Mouse (Mus musculus) embryonic stem cell, embryonic (primary cell): ENCODE results near the gene Rabac1.

Experiments
- CTCF ChIA-PET, 4 experiments: fragments of 300-600 bp in 2 of 4; fragments of 350-600 bp in 2 of 4; sonication (Branson Sonifier 250); formaldehyde crosslinking; loops; one replicate each; lab custom pipeline; 2022; ENCODE audit warnings: inconsistent platforms in 2 of 4; lab: Charles Lee
- POLR2A ChIA-PET, 4 experiments: fragments of 300-600 bp in 2 of 4; fragments of 350-600 bp in 2 of 4; sonication (Branson Sonifier 250); formaldehyde crosslinking; loops; one replicate each; lab custom pipeline; 2022; ENCODE audit warnings: antibody characterized with exemption in 4 of 4, inconsistent platforms in 1 of 4; lab: Charles Lee

Rabac1 gene

DNA sequence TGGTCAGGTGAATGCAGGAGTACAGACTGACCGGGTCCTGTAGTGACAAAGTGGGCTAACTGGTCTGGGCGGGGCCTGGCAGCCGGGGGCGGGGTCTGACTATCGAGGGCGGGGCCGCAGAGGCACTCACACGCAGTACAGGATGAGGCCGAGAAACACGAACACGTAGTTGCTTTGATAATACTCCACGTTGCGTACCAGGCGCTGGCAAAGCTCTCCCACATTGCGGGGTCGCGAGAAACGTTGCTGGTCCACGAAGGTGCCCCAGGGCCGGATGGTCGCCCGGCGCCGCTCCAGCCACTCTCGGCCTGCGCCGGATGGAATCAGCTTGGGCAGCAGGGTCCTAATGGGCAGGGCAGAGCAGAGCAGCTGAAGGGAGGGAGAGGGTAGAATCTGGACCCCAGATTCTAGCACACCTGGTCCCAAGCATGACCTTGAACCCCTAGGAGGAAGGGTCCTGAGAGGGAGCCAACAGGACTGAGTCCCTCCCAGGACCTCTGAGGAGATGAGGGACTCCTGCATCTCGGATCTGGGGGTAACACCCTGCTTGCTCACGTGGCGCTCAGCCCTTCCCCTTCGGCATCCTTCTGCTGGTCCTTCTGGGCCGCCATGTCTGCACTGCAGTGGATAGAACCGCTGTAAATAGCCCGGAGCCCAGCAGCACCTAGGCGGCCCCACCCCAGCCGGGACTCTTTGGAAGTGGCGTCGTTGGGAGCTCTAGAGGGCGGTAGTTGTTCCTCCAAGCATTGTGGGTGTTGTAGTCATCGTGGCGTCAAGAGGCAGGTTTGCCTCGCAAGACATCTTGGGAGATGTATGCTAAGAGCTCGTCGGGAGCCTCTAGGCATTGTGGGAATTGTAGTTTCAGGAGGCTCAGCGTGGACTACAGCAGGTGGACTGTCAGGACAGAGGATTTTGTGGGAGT is at the start of gene Rabac1:
Gene Rabac1 (minus strand): TSS at position 783 of the 922 bp plus-strand sequence.
- ChIA-PET POLR2A (interaction anchor here (0.6 to 3.3 kb wide), 83 partner anchors 10 to 812 kb away, joined by 3 to 52 read pairs (median 4); partner anchors contain the start of genes Rps19 (in 3 of the 4), Dmrtc2 (in 2 of the 4), Lypd4 (in 2 of the 4) and Phldb3 (in 2 of the 4)), CTCF (interaction anchor here (0.5 to 3.5 kb wide), 72 partner anchors 10 to 782 kb away, joined by 3 to 42 read pairs (median 4); partner anchors contain the start of genes B9d2 (in 1 of the 4), Cic (in 1 of the 4), Dmrtc2 (in 1 of the 4) and Ethe1 (in 1 of the 4))

DNA sequence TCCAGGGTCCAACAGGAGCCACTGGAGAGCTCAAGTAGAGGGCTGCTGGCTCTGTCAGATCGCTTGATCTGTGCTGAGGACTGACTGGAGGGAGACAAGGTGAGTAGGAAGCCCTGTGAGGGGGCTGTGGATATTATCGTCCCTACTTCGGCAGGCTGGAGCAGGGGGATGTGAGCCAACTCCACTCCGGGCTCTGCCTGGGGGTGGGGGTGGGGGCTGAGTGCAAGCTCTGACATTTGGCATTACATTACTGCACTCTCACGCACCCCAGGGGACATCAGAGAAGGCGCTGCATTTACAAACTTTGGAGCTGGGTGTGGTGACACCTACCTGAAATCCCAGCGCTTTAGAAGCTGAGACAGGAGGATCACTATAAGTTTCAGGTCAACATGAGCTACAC is 39.0 kb upstream of the Rabac1 start:
- ChIA-PET CTCF (interaction anchor here in 3 of 4 experiments (1.3 to 4.5 kb wide), 6 partner anchors 18 to 411 kb away, joined by 3 to 20 read pairs (median 4); no protein-coding TSS in a partner anchor), POLR2A (interaction anchor here in 1 of 4 experiments (0.5 to 0.7 kb wide), 2 partner anchors 176 to 612 kb away, joined by 3 to 4 read pairs; no protein-coding TSS in a partner anchor)

DNA sequence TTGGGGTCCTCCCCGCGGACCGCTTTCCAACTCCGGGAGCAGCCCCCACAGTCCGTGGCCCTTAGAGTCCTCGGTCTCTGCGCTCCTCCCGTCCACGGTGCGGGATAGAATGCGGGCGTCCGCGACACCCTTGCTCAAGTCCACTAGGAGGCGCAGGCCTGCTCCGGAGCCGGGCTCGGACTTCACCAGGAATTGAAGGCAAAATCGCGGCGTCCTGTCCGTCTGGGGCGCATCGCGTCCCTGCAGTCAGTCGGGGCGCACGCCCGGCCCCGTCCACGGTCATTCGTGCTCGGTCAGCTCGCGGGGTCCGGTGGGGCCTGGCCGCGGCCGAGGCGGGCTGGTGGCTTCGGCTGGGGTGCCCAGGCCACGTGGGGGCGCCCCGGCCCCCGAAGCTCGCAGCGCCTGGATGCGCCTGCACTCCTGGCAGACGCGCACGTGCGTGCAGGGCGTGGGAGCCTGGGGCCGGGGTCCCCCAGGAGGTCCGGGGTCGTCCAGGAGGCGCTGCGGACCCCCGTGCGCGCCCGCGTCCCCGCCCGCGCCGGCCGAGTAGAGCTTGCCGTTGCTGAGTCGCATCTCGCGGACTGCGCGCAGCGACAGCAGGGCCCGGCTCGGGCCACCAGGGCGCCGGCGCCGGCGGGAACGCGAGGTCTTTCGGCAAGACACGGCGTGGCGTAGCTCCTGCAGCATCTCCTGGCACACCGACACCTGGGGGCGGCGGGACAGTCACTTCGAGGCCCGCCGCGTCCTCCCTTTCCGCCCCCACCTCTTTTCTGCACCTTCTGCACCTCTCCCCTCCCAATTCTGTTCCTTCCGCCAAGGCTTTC is 37.7 kb upstream of the Rabac1 start:
- ChIA-PET CTCF (interaction anchor here (0.5 to 4.5 kb wide), 23 partner anchors 9 to 409 kb away, joined by 3 to 20 read pairs (median 4); partner anchors contain the start of gene Rabac1 (in 1 of the 4)), POLR2A (interaction anchor here in 2 of 4 experiments (0.5 to 2.3 kb wide), 4 partner anchors 23 to 168 kb away, joined by 3 to 6 read pairs (median 3); no protein-coding TSS in a partner anchor)

DNA sequence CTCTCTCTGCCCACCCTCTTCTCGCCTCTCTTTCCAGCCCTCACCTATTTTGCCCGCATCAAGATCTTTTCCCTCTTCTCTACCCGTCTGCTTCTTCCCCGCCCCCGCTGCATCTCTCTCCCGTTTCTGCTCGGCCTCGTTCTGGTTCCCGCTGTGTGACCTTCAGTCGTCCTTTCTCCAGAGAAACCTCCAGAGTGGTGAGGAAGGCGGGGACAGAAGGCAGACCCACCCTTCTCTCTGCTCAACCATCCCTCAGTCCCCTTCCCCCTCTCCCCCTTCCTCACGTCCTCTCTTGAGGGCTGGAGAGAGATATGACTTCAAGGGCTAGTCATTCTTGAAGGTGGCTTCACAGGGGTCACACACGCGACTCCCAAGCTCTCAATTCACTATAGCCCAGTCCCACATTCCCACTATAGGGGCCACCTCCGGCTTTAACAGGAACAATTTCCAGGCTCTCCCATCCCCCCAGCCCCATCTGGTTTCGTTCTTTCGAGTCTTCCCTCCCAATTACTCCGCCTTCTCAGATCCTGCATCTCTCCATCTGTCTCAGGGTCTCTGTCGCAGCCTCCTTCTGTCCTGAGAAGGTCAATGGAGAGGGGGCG is 36.6 kb upstream of the Rabac1 start:
- CTCF ChIA-PET: interaction anchor here in 1 of 4 experiments (1.2 to 4.5 kb wide), 4 partner anchors 23 to 97 kb away, joined by 3 to 20 read pairs (median 5); no protein-coding TSS in a partner anchor
- POLR2A ChIA-PET: interaction anchor here in 3 of 4 experiments (0.6 to 2.3 kb wide), 6 partner anchors 16 to 421 kb away, joined by 3 to 6 read pairs (median 4); no protein-coding TSS in a partner anchor

DNA sequence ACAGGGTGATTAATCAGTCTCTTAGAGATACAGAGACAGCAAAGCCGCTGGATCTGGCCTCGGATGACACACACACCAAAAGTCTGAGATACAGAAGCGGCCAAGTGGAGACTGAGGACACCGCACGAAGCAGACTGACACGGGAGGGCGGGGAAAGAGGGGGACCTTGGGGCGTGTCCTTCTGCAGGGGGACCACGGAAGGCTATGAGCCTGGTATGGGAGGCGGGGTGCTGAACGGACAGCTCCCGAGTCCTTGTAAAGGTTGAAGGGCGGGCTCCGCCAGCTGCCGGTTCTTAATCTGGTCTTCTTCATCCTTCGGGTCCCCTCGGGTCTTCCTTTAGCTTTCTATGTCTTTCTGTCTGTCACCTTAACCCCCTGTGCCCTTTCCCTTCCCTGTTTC is 36.1 kb upstream of the Rabac1 start:
- POLR2A ChIA-PET: interaction anchor here in 3 of 4 experiments (0.6 to 2.3 kb wide), 8 partner anchors 15 to 422 kb away, joined by 3 to 6 read pairs (median 4); no protein-coding TSS in a partner anchor

DNA sequence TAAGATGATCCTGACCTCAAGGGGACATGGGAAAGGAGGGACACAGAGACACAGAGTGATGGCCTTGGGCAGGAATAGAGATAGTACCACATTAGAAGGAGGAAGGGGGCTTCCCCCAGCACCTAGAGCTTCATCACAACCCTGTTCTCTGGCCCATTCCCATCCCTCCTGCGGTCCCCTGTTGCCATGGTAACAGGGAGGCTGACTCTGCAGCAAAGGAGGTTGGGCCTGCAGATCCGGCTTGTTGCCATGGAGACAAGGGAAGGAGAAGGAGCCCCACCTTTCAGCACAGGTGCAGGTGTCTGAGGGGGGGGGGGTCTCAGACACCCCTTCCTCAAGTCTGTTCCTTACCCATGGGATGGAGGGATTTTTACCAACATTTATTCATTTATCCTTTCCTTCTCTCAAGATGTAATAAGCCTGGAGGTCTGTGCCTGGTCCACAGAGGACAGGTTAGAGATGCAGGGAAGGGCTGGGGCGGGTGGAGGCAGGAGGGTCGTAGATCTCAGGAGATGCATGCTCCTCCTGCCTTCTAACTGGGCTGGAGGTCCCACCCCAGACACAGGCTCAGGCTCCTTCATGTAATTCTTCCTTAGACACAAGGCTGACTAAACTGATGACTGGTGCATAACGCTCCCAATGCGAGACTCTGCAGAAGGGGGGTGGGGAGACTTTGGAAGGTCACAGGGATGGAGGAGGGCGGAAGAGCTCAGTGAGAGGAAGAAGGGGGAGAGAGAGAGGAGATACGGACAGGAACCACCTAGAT is 35.2 kb upstream of the Rabac1 start:
- ChIA-PET CTCF (interaction anchor here in 1 of 4 experiments (1.2 to 4.5 kb wide), 2 partner anchors 24 to 86 kb away, joined by 3 to 20 read pairs; no protein-coding TSS in a partner anchor), POLR2A (no interaction called here)

More for the DNA sequence above, 36.1 kb upstream of the Rabac1 start:
- CTCF ChIA-PET: interaction anchor here in 3 of 4 experiments (0.5 to 4.5 kb wide), 5 partner anchors 23 to 85 kb away, joined by 3 to 20 read pairs (median 4); no protein-coding TSS in a partner anchor

DNA sequence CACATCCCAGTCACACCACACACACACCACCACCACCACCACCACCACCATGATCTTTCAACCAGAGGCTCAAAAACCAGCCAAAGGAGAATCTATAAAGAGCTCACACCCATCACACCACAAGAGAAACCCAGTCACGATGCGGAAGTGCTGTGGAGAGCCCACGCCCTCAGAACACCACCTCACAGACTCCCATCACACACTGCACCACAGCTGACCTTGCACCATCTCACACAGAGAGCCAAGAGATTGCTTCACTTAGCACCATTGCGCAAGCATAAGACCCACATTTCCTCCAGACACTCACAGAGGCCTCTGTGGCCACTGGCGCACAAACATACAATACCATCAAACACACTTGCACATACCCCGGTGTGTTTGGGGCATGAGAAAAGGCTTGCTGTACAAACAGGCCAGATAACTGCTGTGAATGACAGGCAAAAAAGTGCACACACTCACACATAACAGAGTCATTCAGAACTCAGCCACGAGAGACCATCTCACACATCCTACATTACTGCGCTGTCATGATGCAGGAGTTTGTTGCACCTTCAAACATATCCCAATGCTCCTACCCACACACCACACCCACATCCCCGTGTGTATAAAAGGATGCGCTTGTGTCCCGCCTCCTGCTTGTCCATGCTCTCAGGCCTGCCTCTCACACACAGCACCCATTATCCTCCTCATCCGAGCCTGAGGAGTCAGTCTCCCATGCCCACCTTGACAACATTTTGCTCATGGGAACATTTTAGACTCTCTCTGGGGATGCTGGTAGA is 34.2 kb upstream of the Rabac1 start:
- ChIA-PET POLR2A (interaction anchor here in 1 of 4 experiments (0.6 kb wide), 1 partner anchor 262 kb away, joined by 3 read pairs; no protein-coding TSS in a partner anchor), CTCF (interaction anchor here in 1 of 4 experiments (0.6 kb wide), 1 partner anchor 41 kb away, joined by 4 read pairs; no protein-coding TSS in a partner anchor)

DNA sequence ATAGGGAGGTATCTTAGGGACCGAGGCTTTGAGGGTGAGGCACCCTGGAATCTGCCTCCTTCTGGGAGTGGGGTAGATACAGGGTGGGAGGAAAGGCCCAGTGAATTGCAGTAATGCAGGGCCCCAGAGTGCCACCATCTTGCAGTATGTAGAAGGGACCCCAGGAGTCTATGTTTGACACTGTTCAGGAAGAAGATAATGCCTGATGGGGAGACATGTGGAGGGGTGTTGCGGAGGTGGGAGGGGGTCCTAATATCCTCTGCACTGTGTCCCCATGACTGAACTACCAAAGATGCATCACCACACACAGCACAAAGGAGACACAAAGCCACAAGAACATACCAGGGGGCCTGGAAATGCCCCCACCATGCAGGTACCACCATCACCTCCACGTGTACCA is 33.6 kb upstream of the Rabac1 start:
- CTCF ChIA-PET: no interaction called here
- POLR2A ChIA-PET: interaction anchor here in 1 of 4 experiments (0.7 kb wide), 1 partner anchor 71 kb away, joined by 4 read pairs; no protein-coding TSS in a partner anchor

DNA sequence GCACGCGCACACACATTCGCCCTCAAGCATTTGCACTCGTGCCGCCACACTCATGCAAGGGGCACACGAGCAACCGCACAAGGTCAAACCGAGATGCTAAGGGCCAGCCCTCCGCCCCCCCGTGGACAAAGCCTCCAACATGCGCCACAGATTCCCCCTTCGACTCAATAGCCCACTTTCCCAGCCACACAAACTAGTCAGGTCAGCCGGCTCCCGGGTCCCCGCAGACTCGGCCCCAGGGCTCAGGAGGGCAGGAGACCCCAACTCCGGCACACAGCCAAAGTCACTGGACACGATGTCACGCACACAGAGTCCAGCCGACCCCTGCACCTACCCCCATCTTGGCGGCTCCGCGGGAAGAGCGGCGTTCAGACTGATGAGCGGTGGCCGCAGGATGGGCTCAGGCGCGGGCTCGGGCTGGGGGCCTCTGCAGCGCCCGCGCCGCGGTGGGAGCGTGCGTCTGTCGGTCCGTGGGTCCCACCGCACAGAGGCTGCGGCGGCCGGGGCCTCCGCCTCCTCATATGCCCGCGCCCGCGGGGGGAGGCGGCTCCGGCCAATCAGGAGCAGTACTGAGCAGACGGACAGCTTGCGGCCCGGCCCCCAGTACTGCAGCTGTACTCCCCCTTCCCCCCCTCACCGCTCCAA is 33.0 kb upstream of the Rabac1 start, which contains the start of gene Atp1a3:
Gene Atp1a3 (minus strand): TSS at position 538 of the 645 bp plus-strand sequence.
- POLR2A ChIA-PET: interaction anchor here in 2 of 4 experiments (0.5 to 0.7 kb wide), 2 partner anchors 70 to 109 kb away, joined by 4 read pairs; no protein-coding TSS in a partner anchor
- CTCF ChIA-PET: interaction anchor here in 1 of 4 experiments (0.6 kb wide), 1 partner anchor 675 kb away, joined by 8 read pairs; no protein-coding TSS in a partner anchor

DNA sequence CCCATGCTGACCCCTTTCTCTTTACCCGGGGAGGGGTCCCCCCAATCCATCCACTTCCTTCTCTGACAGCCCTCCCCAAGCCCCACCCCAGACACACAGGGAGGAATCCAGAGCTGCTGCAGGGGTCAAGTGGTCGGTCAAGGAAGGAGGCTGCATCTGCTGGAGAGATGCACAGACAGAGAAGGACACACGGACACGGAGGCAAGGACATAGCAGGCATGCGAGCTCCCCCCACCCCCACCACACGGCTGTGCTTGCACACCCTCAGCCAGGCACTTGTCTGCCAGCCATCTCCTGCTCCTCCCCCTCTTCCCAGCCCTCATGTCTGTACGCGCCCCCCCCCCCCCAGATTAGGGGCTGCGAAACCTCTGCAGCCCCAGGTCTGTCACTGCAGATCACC is 32.3 kb upstream of the Rabac1 start:
- ChIA-PET CTCF (no interaction called here), POLR2A (interaction anchor here in 1 of 4 experiments (0.5 to 0.6 kb wide), 2 partner anchors 108 to 674 kb away, joined by 4 to 9 read pairs; no protein-coding TSS in a partner anchor)

DNA sequence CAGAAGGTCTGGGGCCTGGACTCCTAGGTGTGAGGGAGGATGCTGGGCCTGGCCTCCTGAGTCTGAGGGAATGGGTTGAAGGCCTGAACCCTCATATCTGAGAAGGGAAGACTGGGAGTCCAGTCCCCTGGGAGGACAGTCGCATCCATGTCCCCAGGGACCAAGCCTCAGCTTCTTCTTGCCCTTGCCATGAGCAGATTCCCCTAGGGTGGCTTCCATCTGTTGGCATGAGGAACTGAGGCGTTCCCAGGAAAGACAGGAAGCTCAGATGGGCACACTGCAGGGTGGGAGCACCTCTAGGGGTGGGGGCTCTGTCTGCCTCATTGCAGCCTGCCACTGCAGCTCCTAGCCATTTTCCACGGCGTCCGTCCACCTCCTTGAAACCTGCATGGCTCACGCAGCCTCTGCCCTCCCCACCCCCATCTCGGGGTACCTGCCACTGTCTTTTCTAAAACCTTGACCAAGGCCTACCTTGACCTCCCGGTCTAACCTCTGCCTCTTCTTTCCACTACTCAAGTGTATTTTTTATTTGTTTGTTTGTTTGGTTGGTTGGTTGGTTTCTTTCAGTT is 31.4 kb upstream of the Rabac1 start:
- CTCF ChIA-PET: interaction anchor here in 2 of 4 experiments (0.6 to 1.8 kb wide), 3 partner anchors 18 to 258 kb away, joined by 4 to 5 read pairs (median 5); no protein-coding TSS in a partner anchor
- POLR2A ChIA-PET: interaction anchor here in 1 of 4 experiments (0.5 to 0.6 kb wide), 2 partner anchors 54 to 704 kb away, joined by 3 to 5 read pairs; no protein-coding TSS in a partner anchor

DNA sequence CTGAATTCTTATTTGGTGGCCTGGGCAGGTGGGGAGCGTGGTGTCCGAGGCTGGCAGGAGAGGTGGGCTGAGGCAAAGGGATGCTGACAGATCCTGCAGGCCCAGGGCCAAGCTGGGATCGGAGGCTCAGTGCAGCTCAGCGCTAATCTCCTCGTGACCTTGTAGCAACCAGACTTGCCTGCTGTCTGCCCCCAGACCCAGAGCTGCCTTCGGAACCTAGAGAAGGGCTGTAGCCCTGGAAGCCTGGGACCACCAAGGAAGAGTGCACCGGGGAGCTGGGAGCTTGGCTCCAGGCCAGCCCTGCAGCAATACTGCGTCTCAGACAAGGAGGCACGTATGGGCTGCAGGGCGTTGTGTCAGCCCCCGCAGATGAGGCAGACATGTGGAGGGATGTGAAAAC is 30.7 kb upstream of the Rabac1 start:
- ChIA-PET POLR2A (interaction anchor here in 1 of 4 experiments (0.6 kb wide), 1 partner anchor 53 kb away, joined by 3 read pairs; no protein-coding TSS in a partner anchor), CTCF (interaction anchor here in 1 of 4 experiments (1.8 kb wide), 1 partner anchor 18 kb away, joined by 5 read pairs; no protein-coding TSS in a partner anchor)

DNA sequence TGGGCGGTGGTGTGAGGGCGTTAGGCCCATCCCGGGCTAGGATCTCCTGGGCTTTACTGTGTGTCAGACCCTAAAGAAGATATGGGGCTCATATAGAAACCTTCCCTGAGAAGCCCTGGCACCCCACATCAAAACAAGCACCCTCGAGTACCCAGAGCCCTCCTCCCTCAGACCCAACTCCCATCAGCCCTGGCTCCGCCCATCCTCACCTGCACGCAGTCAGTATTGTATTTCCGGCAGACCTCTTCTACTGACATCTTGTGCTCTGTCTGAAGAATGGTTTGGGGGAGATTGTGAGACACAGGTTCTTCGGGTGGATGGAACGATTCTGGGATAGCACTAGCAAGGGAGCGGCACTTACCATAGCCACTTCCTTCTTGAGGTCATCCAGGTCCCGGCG is 28.2 kb upstream of the Rabac1 start:
- ChIA-PET POLR2A (interaction anchor here in 1 of 4 experiments (1.7 kb wide), 1 partner anchor 17 kb away, joined by 4 read pairs; no protein-coding TSS in a partner anchor), CTCF (interaction anchor here in 3 of 4 experiments (0.5 to 1.8 kb wide), 5 partner anchors 10 to 598 kb away, joined by 3 to 6 read pairs (median 4); no protein-coding TSS in a partner anchor)

DNA sequence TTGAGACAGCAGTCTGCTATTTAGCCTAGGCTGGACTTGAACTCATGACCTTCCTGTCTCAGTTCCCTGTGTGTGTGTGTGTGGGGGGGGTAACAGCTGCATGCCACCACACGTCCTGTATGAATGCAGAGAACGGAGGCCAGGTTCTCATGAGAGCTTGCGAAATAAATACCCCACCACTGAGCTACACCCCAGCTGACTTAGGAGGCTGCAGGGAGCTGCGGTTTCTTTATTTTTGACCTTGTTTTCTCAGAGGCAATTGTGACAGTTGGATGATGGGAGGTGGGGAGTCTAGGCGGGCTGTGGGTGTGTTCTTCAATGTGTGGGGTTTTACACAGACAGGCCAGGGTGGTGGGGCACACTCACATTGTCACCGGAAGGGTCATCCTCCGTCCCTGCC is 27.7 kb upstream of the Rabac1 start:
- POLR2A ChIA-PET: interaction anchor here in 1 of 4 experiments (1.7 kb wide), 1 partner anchor 17 kb away, joined by 4 read pairs; no protein-coding TSS in a partner anchor
- CTCF ChIA-PET: interaction anchor here in 2 of 4 experiments (0.5 to 1.8 kb wide), 3 partner anchors 14 to 268 kb away, joined by 4 to 6 read pairs (median 6); no protein-coding TSS in a partner anchor
